Mouse (Mus musculus): ENCODE measurements around the gene Atf3. TPM values are rescaled to one million over a fixed set of nuclear protein-coding genes. Genes with fewer than 3 reads are reported as not detected.
"Not testable (repeated sequence)": the region's sequence is repeated elsewhere in the genome, so short reads cannot be mapped to it uniquely, and the experiment has no call there.

Gene Atf3
- polyA plus RNA-seq, 1 experiment from 2014 or later = 1.4 TPM

GRCm38 (mm10) chr1:191166189-191166588 is 51.6 kb downstream of the Atf3 start:
- Histone ChIP-seq H3K4me2 (replicated peaks; ENCODE audit: low read depth, low read length) (no peak overlapping the region), H3K4me1 (replicated peaks; ENCODE audit: control insufficient read depth, insufficient read depth, low read length) (no peaks in the 10 kb centered on the region), H3K9ac (ENCODE audit: low read depth, low read length) (no peak overlapping the region), H3K9me3 (ENCODE audit: control insufficient read depth, low read length) (no peaks in the 10 kb centered on the region), H3K36me3 (ENCODE audit: control insufficient read depth, insufficient read depth, low read length) (no peaks in the 10 kb centered on the region), H3K27me3 (ENCODE audit: control insufficient read depth, insufficient read depth, low read length) (no peaks in the 10 kb centered on the region), H3K27ac (ENCODE audit: low read depth, low read length) (no peak overlapping the region), H3K4me3 (ENCODE audit: low read depth, low read length) (no peak overlapping the region)
- ATAC-seq (ENCODE audit: low FRiP score) (no peak), DNase-seq (ENCODE audit: low spot score) (no peak)
- 77% methylated on average over 4 of the region's 4 CpGs for WGBS

- no peak within 1 kb of the TSS for H3K9ac ChIP-seq (ENCODE audit: low read depth, low read length)
- no peaks in the 10 kb centered on the region for H3K9me3 ChIP-seq (ENCODE audit: control insufficient read depth, low read length)
- no peak within 1 kb of the TSS for H3K4me2 ChIP-seq (replicated peaks; ENCODE audit: low read depth, low read length)
- ATAC-seq (ENCODE audit: low FRiP score) = no peak
- H3K36me3 ChIP-seq (ENCODE audit: control insufficient read depth, insufficient read depth, low read length) = no peaks in the 10 kb centered on the region
- DNase-seq (ENCODE audit: low spot score) = no peak
- H3K4me1 ChIP-seq (replicated peaks; ENCODE audit: control insufficient read depth, insufficient read depth, low read length) = no peaks in the 10 kb centered on the region
- no peak within 1 kb of the TSS for H3K4me3 ChIP-seq (ENCODE audit: low read depth, low read length)
- WGBS = 84% methylated on average over 3 of the region's 3 CpGs
- H3K27me3 ChIP-seq (ENCODE audit: control insufficient read depth, insufficient read depth, low read length) = no peaks in the 10 kb centered on the region
- no peak within 1 kb of the TSS for H3K27ac ChIP-seq (ENCODE audit: low read depth, low read length)
These were observed 53.1 kb downstream of the Atf3 start, which contains the start of gene Fam71a for GRCm38 (mm10) chr1:191164717-191165116. TSS of gene Fam71a (minus strand) at chr1:191164817.

DNA sequence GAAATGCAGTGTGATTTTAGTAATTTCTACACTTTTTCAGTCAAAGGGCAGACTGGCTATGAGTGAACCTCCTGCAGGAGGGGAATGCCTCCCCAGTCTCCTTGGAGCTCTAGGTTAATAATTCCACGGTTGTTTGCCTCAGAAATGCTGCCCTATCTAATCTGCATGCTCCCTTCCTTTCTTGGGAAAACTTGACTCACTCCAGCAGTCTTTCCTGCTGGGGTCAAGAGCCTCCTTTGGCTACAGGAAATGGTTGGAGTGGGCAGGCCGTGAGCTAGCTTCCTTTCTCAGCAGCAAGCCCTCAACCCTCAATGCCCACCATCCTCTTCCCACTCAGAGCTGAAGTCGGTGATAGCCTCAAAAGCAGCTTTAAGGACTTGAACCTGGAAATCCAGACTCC is 63.5 kb downstream of the Atf3 start:
- DNase-seq (ENCODE audit: low spot score) (no peak), ATAC-seq (ENCODE audit: low FRiP score) (no peak)
- Histone ChIP-seq H3K4me1 (replicated peaks; ENCODE audit: control insufficient read depth, insufficient read depth, low read length) (no peaks in the 10 kb centered on the region), H3K27me3 (ENCODE audit: control insufficient read depth, insufficient read depth, low read length) (no peaks in the 10 kb centered on the region), H3K27ac (ENCODE audit: low read depth, low read length) (no peak overlapping the region), H3K36me3 (ENCODE audit: control insufficient read depth, insufficient read depth, low read length) (no peaks in the 10 kb centered on the region), H3K4me2 (replicated peaks; ENCODE audit: low read depth, low read length) (no peak overlapping the region), H3K9ac (ENCODE audit: low read depth, low read length) (no peak overlapping the region), H3K4me3 (ENCODE audit: low read depth, low read length) (no peak overlapping the region), H3K9me3 (ENCODE audit: control insufficient read depth, low read length) (no peaks in the 10 kb centered on the region)
- 54% methylated on average over 3 of the region's 3 CpGs for WGBS

- no peaks in the 10 kb centered on the region for H3K27me3 ChIP-seq (ENCODE audit: control insufficient read depth, insufficient read depth, low read length)
- no peak overlapping the region for H3K4me3 ChIP-seq (ENCODE audit: low read depth, low read length)
- ATAC-seq (ENCODE audit: low FRiP score) = no peak
- 20% methylated on average over 4 of the region's 4 CpGs for WGBS
- peak; percentile 64 for DNase-seq (ENCODE audit: low spot score)
- H3K4me1 ChIP-seq (replicated peaks; ENCODE audit: control insufficient read depth, insufficient read depth, low read length) = no peaks in the 10 kb centered on the region
- no peaks in the 10 kb centered on the region for H3K9me3 ChIP-seq (ENCODE audit: control insufficient read depth, low read length)
- no peak overlapping the region for H3K4me2 ChIP-seq (replicated peaks; ENCODE audit: low read depth, low read length)
- H3K36me3 ChIP-seq (ENCODE audit: control insufficient read depth, insufficient read depth, low read length) = no peaks in the 10 kb centered on the region
- no peak overlapping the region for H3K9ac ChIP-seq (ENCODE audit: low read depth, low read length)
- H3K27ac ChIP-seq (ENCODE audit: low read depth, low read length) = no peak overlapping the region
These were observed 64.8 kb downstream of the Atf3 start for GRCm38 (mm10) chr1:191153052-191153451.

DNA sequence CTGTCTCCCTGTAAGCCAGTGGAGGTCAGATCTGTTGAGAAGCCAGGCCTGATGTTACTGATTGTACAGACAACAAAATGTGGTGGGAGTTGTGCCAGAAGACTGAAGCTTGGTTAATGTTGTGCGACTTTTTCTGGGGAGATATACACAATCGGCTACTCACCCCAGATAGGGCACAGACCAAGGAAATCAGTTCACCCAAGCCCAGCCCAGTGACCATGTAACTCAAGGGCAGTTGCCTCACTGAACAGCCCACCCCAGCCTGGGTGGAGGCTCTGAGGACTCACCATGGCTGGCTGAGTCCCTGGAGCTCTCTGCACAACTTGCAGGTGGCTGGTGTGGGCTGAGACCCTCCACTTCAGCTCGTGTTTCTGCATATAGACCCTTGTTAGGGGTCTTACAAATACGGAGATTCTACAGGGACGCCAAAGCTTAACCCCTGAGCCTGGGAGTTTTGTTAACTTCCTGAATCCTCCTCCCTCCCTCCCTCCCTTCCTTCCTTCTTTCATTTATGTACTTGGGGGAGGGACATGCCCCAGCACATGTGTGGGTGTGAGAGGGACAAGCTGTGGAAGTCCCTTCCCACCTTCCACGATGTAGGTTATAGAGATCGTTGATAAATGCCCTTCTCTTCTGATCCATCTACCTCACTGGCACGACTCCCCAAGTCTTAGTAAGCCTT is 66.8 kb downstream of the Atf3 start:
- no peaks in the 10 kb centered on the region for H3K27me3 ChIP-seq (ENCODE audit: control insufficient read depth, insufficient read depth, low read length)
- 81% methylated on average over 8 of the region's 8 CpGs for WGBS

GRCm38 (mm10) chr1:191149489-191149888 is 68.3 kb downstream of the Atf3 start:
- H3K4me3 ChIP-seq (ENCODE audit: low read depth, low read length); ATAC-seq (ENCODE audit: low FRiP score): not testable (repeated sequence)
- WGBS = 88% methylated on average over 5 of the region's 5 CpGs

More for the DNA sequence above, 66.8 kb downstream of the Atf3 start:
- H3K27ac ChIP-seq (ENCODE audit: low read depth, low read length) = no peak overlapping the region
- H3K4me3 ChIP-seq (ENCODE audit: low read depth, low read length) = no peak overlapping the region
- no peak overlapping the region for H3K4me2 ChIP-seq (replicated peaks; ENCODE audit: low read depth, low read length)
- DNase-seq (ENCODE audit: low spot score) (no peak), ATAC-seq (ENCODE audit: low FRiP score) (no peak)
- no peaks in the 10 kb centered on the region for H3K9me3 ChIP-seq (ENCODE audit: control insufficient read depth, low read length)
- H3K4me1 ChIP-seq (replicated peaks; ENCODE audit: control insufficient read depth, insufficient read depth, low read length) = no peaks in the 10 kb centered on the region
- no peak overlapping the region for H3K9ac ChIP-seq (ENCODE audit: low read depth, low read length)
- no peaks in the 10 kb centered on the region for H3K36me3 ChIP-seq (ENCODE audit: control insufficient read depth, insufficient read depth, low read length)

DNA sequence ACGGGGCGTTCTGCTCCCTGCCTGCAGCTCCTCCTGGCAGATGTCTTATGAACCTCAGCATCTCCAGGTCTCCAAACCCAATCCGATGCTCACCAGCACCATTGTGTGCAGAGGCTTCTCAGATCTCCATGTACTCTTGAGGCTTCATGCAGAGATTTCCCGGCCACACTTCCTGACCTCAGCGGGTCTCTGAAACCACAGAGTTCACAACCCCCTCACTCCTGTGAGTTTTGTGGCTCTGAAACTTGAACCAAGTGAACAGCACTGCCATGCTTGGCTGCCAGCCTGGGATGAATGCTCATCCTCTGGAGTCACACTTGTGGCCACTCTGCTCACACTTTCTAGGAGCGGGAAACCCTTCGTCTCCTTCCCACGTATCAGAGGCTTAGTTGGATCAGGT is 76.9 kb downstream of the Atf3 start:
- 84% methylated on average over 8 of the region's 8 CpGs for WGBS
- no peak for ATAC-seq (ENCODE audit: low FRiP score)
- H3K4me2 ChIP-seq (replicated peaks; ENCODE audit: low read depth, low read length) = no peak overlapping the region

More at GRCm38 (mm10) chr1:191149489-191149888, 68.3 kb downstream of the Atf3 start:
- not testable (repeated sequence) for H3K36me3 ChIP-seq (ENCODE audit: control insufficient read depth, insufficient read depth, low read length); H3K27me3 ChIP-seq (ENCODE audit: control insufficient read depth, insufficient read depth, low read length); H3K4me2 ChIP-seq (replicated peaks; ENCODE audit: low read depth, low read length); H3K27ac ChIP-seq (ENCODE audit: low read depth, low read length); H3K4me1 ChIP-seq (replicated peaks; ENCODE audit: control insufficient read depth, insufficient read depth, low read length); DNase-seq (ENCODE audit: low spot score); H3K9me3 ChIP-seq (ENCODE audit: control insufficient read depth, low read length); H3K9ac ChIP-seq (ENCODE audit: low read depth, low read length)

GRCm38 (mm10) chr1:191138874-191139495 is 78.9 kb downstream of the Atf3 start:
- Histone ChIP-seq H3K4me3 (ENCODE audit: low read depth, low read length) (no peak overlapping the region), H3K36me3 (ENCODE audit: control insufficient read depth, insufficient read depth, low read length) (no peaks in the 10 kb centered on the region), H3K9ac (ENCODE audit: low read depth, low read length) (no peak overlapping the region), H3K27ac (ENCODE audit: low read depth, low read length) (no peak overlapping the region), H3K27me3 (ENCODE audit: control insufficient read depth, insufficient read depth, low read length) (no peaks in the 10 kb centered on the region), H3K4me2 (replicated peaks; ENCODE audit: low read depth, low read length) (no peak overlapping the region), H3K9me3 (ENCODE audit: control insufficient read depth, low read length) (no peaks in the 10 kb centered on the region), H3K4me1 (replicated peaks; ENCODE audit: control insufficient read depth, insufficient read depth, low read length) (no peaks in the 10 kb centered on the region)
- ATAC-seq (ENCODE audit: low FRiP score) (no peak), DNase-seq (ENCODE audit: low spot score) (no peak)
- 71% methylated on average over 7 of the region's 7 CpGs for WGBS

More for the DNA sequence above, 76.9 kb downstream of the Atf3 start:
- H3K4me1 ChIP-seq (replicated peaks; ENCODE audit: control insufficient read depth, insufficient read depth, low read length) = no peaks in the 10 kb centered on the region
- no peak for DNase-seq (ENCODE audit: low spot score)
- H3K36me3 ChIP-seq (ENCODE audit: control insufficient read depth, insufficient read depth, low read length) = no peaks in the 10 kb centered on the region
- no peaks in the 10 kb centered on the region for H3K27me3 ChIP-seq (ENCODE audit: control insufficient read depth, insufficient read depth, low read length)
- no peak overlapping the region for H3K27ac ChIP-seq (ENCODE audit: low read depth, low read length)
- no peaks in the 10 kb centered on the region for H3K9me3 ChIP-seq (ENCODE audit: control insufficient read depth, low read length)
- no peak overlapping the region for H3K9ac ChIP-seq (ENCODE audit: low read depth, low read length)
- H3K4me3 ChIP-seq (ENCODE audit: low read depth, low read length) = no peak overlapping the region

GRCm38 (mm10) chr1:191138436-191138835 is 79.4 kb downstream of the Atf3 start:
- Histone ChIP-seq H3K4me2 (replicated peaks; ENCODE audit: low read depth, low read length) (no peak overlapping the region), H3K27me3 (ENCODE audit: control insufficient read depth, insufficient read depth, low read length) (no peaks in the 10 kb centered on the region), H3K4me3 (ENCODE audit: low read depth, low read length) (no peak overlapping the region), H3K4me1 (replicated peaks; ENCODE audit: control insufficient read depth, insufficient read depth, low read length) (no peaks in the 10 kb centered on the region), H3K9ac (ENCODE audit: low read depth, low read length) (no peak overlapping the region), H3K36me3 (ENCODE audit: control insufficient read depth, insufficient read depth, low read length) (no peaks in the 10 kb centered on the region), H3K9me3 (ENCODE audit: control insufficient read depth, low read length) (no peaks in the 10 kb centered on the region), H3K27ac (ENCODE audit: low read depth, low read length) (no peak overlapping the region)
- WGBS = 96% methylated on average over 4 of the region's 4 CpGs
- ATAC-seq (ENCODE audit: low FRiP score) (no peak), DNase-seq (ENCODE audit: low spot score) (no peak)

All from hindbrain, embryonic 11.5 days (tissue).